Mouse (Mus musculus) embryo, embryonic 11 days (tissue): ENCODE data around the gene St5.

Experiments
- DNase-seq: peaks from one replicate; pipeline ENCODE4 v3.0.0-alpha.2; 2015

The St5 gene

GRCm38 (mm10) chr7:109636086-109636792 is 67.2 kb downstream of the St5 start:
- DNase-seq, result no peak

- peak; percentile 61 for DNase-seq
Observed at GRCm38 (mm10) chr7:109633404-109634085, 69.9 kb downstream of the St5 start.

GRCm38 (mm10) chr7:109631330-109631729 is 72.1 kb downstream of the St5 start:
- no peak for DNase-seq

GRCm38 (mm10) chr7:109629871-109630778 is 73.3 kb downstream of the St5 start:
- no peak for DNase-seq

GRCm38 (mm10) chr7:109628935-109629609 is 74.3 kb downstream of the St5 start:
- DNase-seq, result no peak

GRCm38 (mm10) chr7:109627851-109628250 is 75.6 kb downstream of the St5 start:
- DNase-seq, result no peak

- DNase-seq, result no peak
Observed at GRCm38 (mm10) chr7:109622234-109622838, 81.1 kb downstream of the St5 start.

GRCm38 (mm10) chr7:109620967-109621366 is 82.4 kb downstream of the St5 start:
- DNase-seq, result no peak

- DNase-seq, result no peak
Observed at GRCm38 (mm10) chr7:109620288-109620687, 83.1 kb downstream of the St5 start.

- peak; percentile 73 for DNase-seq
Observed at GRCm38 (mm10) chr7:109618721-109619120, 84.7 kb downstream of the St5 start.

GRCm38 (mm10) chr7:109617838-109618237 is 85.6 kb downstream of the St5 start:
- no peak for DNase-seq

- DNase-seq, result peak; percentile 96
Observed at GRCm38 (mm10) chr7:109616034-109616979, 87.1 kb downstream of the St5 start.

GRCm38 (mm10) chr7:109615601-109616000 is 87.8 kb downstream of the St5 start:
- no peak for DNase-seq

GRCm38 (mm10) chr7:109614939-109615338 is 88.5 kb downstream of the St5 start:
- DNase-seq, result no peak

GRCm38 (mm10) chr7:109613531-109614021 is 89.8 kb downstream of the St5 start:
- peak; percentile 53 for DNase-seq

- no peak for DNase-seq
Observed at GRCm38 (mm10) chr7:109613051-109613450, 90.4 kb downstream of the St5 start.

GRCm38 (mm10) chr7:109612531-109612930 is 90.9 kb downstream of the St5 start:
- DNase-seq, result no peak

- DNase-seq, result no peak
Observed at GRCm38 (mm10) chr7:109610348-109610747, 93.1 kb downstream of the St5 start.

- no peak for DNase-seq
Observed at GRCm38 (mm10) chr7:109609565-109610345, 93.7 kb downstream of the St5 start.

GRCm38 (mm10) chr7:109608831-109609230 is 94.6 kb downstream of the St5 start:
- no peak for DNase-seq
